Mouse (Mus musculus) embryo, embryonic 9.5 days (tissue): ENCODE results near the gene Ascl2.
A peak's percentile ranks its signal among the peaks of the same experiment; 100 is the strongest.

Experiments
- DNase-seq: peaks from one replicate; pipeline ENCODE4 v3.0.0-alpha.2; 2017; ENCODE audit errors: extremely low spot score

Gene Ascl2

GRCm38 (mm10) chr7:143002679-143003078 lies 33.6 kb upstream of the Ascl2 start:
- DNase-seq: no peak

- no peak for DNase-seq
These were observed 28.5 kb upstream of the Ascl2 start for GRCm38 (mm10) chr7:142997403-142998150.

- no peak for DNase-seq
These were observed 27.9 kb upstream of the Ascl2 start for GRCm38 (mm10) chr7:142996998-142997397.

- no peak for DNase-seq
These were observed 26.7 kb upstream of the Ascl2 start for GRCm38 (mm10) chr7:142995630-142996338.

- DNase-seq: no peak
These were observed 25.9 kb upstream of the Ascl2 start for GRCm38 (mm10) chr7:142995004-142995403.

GRCm38 (mm10) chr7:142987718-142988117 lies 18.7 kb upstream of the Ascl2 start:
- no peak for DNase-seq

GRCm38 (mm10) chr7:142985146-142985545 lies 16.1 kb upstream of the Ascl2 start:
- DNase-seq: no peak

- DNase-seq: no peak
These were observed 12.8 kb upstream of the Ascl2 start for GRCm38 (mm10) chr7:142981908-142982307.

GRCm38 (mm10) chr7:142967884-142968808 lies 918 bp downstream of the Ascl2 start:
- peak; percentile 74 for DNase-seq

GRCm38 (mm10) chr7:142967414-142967883 lies 1.6 kb downstream of the Ascl2 start:
- DNase-seq: no peak

- no peak for DNase-seq
These were observed 9.3 kb downstream of the Ascl2 start for GRCm38 (mm10) chr7:142959752-142960151.

GRCm38 (mm10) chr7:142958817-142959216 lies 10.2 kb downstream of the Ascl2 start:
- DNase-seq: no peak

GRCm38 (mm10) chr7:142956018-142956417 lies 13.0 kb downstream of the Ascl2 start:
- DNase-seq: no peak

GRCm38 (mm10) chr7:142949568-142949967 lies 19.5 kb downstream of the Ascl2 start:
- DNase-seq: no peak

- DNase-seq: no peak
These were observed 31.4 kb downstream of the Ascl2 start for GRCm38 (mm10) chr7:142937631-142938030.

- no peak for DNase-seq
These were observed 33.4 kb downstream of the Ascl2 start for GRCm38 (mm10) chr7:142935708-142936107.

- no peak for DNase-seq
These were observed 36.6 kb downstream of the Ascl2 start for GRCm38 (mm10) chr7:142932469-142932868.

- DNase-seq: no peak
These were observed 38.0 kb downstream of the Ascl2 start, which contains the start of gene Th for GRCm38 (mm10) chr7:142931028-142931427. Gene Th, minus strand, starts transcription at chr7:142931128.

GRCm38 (mm10) chr7:142929516-142929915 lies 39.5 kb downstream of the Ascl2 start:
- no peak for DNase-seq

- DNase-seq: no peak
These were observed 41.8 kb downstream of the Ascl2 start for GRCm38 (mm10) chr7:142927293-142927692.

- peak; percentile 88 for DNase-seq
These were observed 50.1 kb downstream of the Ascl2 start for GRCm38 (mm10) chr7:142918641-142919628.
